Mouse (Mus musculus) ES-E14 (cell line): ENCODE results near the gene Msantd2.

Source experiments
- CHD2 ChIP-seq: IDR thresholded peaks from 2 replicates; pipeline ENCODE4 v1.6.1; 2014; ENCODE audit warnings: mild to moderate bottlenecking, low read depth, low read length, inconsistent platforms
- HCFC1 ChIP-seq: IDR thresholded peaks from 2 replicates; pipeline ENCODE4 v1.6.1; 2012; ENCODE audit warnings: low read length, inconsistent platforms, borderline replicate concordance; ENCODE audit not compliant: insufficient read depth
- MAFK ChIP-seq: IDR thresholded peaks from 2 replicates; pipeline ENCODE4 v1.6.1; 2014; ENCODE audit warnings: mild to moderate bottlenecking, low read depth, low read length, inconsistent platforms; ENCODE audit not compliant: insufficient read depth
- ZC3H11A ChIP-seq: IDR thresholded peaks from 2 replicates; pipeline ENCODE4 v1.6.1; 2012; ENCODE audit warnings: low read depth, mild to moderate bottlenecking, inconsistent platforms, low read length, borderline replicate concordance

- TF ChIP-seq MAFK (no peak), ZC3H11A (no peak), HCFC1 (no peak), CHD2 (no peak)
Observed at GRCm38 (mm10) chr9:37568605-37569214, 79.6 kb downstream of the Msantd2 start.
